Mouse (Mus musculus): ENCODE data around the gene Ssx2ip.

GRCm38 (mm10) chr3:146377216-146377615 is 27.2 kb upstream of the Ssx2ip start:
- TF ChIP-seq POLR2A (IDR thresholded peaks at IDR 0.05; ENCODE audit: extremely low read depth, insufficient read depth, low read length) (no peak), CTCF (IDR thresholded peaks at IDR 0.05; ENCODE audit: low read depth, low read length) (no peak)
